Mouse (Mus musculus) stomach, postnatal 0 days (tissue): ENCODE results near the gene Uckl1.

ENCODE experiments used
- CTCF ChIP-seq: IDR thresholded peaks from 2 replicates; pipeline ENCODE4 v1.5.1; 2016; ENCODE audit warnings: antibody characterized with exemption, low read depth, mild to moderate bottlenecking, moderate library complexity
- EP300 ChIP-seq: optimal IDR thresholded peaks from 2 replicates; pipeline ENCODE3; 2016; ENCODE audit warnings: antibody characterized with exemption

DNA sequence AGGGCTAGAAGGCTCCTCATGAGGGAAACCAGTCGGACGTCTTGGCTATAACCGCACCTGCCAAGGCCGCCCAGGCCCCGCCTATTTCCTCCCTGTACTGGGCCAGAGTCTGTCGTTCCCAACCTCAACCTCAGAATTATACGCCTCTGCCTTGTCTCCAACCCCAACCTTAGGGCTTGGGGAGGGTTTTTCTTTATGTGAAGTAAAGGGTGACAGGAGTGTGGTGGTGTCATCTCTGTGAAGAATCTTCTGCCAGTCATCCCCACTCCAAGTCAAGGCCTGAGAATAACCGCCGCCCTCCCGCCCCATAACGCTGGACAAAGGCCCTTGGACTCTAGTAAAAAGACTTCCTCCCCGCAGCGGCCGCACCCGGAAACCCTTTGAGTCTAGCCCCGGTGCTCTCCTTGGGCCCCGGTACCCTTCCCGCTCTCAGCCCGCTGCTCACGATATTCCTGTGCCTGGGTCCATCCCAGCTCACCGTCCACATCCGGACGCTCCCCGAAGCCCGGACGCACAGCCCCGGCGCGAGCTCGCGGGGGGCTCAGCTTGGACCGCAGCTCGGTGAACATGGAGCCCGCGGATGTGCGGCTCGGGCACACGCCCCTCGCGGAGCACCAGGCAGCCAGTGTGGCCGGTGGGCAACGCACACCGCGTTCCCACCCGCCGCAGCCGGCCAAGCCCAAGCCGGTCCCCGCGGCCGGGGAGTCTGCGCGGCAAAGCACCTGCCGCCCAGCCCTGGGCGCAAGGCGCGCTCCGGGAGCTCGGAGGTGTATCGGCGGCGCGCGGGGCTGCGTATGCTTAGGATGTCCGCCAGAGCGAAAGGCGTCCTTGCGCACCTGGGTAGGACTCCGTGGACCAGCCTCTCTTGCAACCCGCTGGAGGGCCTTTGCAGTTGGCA, 14.0 kb upstream of the Uckl1 start, which contains the start of gene Samd10:
- peak; percentile 27; the same call in 1 of the 2 replicates for TF ChIP-seq CTCF
- TF ChIP-seq EP300, result no peak
